Mouse (Mus musculus) spleen, adult 2 months (tissue): ENCODE measurements at regions not wholly inside any gene's neighbourhood (a gene's known extent, or its start where the extent isn't known, plus 50 kb on each side); places are given as distances from the start of the nearest gene placed in this dataset.
A peak's percentile ranks its signal among the peaks of the same experiment; 100 is the strongest.

ENCODE experiments used
- DNase-seq, 2 experiments: peaks; one replicate each; pipeline versions ENCODE4 v3.0.0 to v3.0.0-alpha.2; 2012 to 2021; ENCODE audit warnings: low spot score in 2 of 2, low read depth in 1 of 2
- H3K27ac ChIP-seq: fragments of 200-500 bp; 2 replicates; pipeline ENCODE4 v1.5.1; 2012; ENCODE audit warnings: low read length, inconsistent platforms; ENCODE audit not compliant: insufficient read depth
- H3K27me3 ChIP-seq: fragments of 200-500 bp; 2 replicates; pipeline ENCODE4 v1.6.1; 2012; ENCODE audit warnings: mild to moderate bottlenecking, moderate library complexity, low read length, inconsistent platforms; ENCODE audit not compliant: control insufficient read depth, insufficient read depth
- H3K36me3 ChIP-seq: fragments of 200-500 bp; 2 replicates; pipeline ENCODE4 v1.6.1; 2012; ENCODE audit warnings: mild to moderate bottlenecking, low read length, inconsistent platforms; ENCODE audit not compliant: control insufficient read depth, insufficient read depth
- H3K4me1 ChIP-seq: fragments of 200-500 bp; 2 replicates; pipeline ENCODE4 v1.6.1; 2011; ENCODE audit warnings: inconsistent platforms; ENCODE audit not compliant: control insufficient read depth, insufficient read depth, insufficient read length
- H3K4me3 ChIP-seq: fragments of 200-500 bp; 2 replicates; pipeline ENCODE4 v1.5.1; 2011; ENCODE audit warnings: mild to moderate bottlenecking, inconsistent platforms; ENCODE audit not compliant: insufficient read depth, insufficient read length; ENCODE audit errors: extremely low read depth
- CTCF ChIP-seq: fragments of 200-500 bp; IDR thresholded peaks from 2 replicates; pipeline ENCODE4 v1.5.1; 2011; ENCODE audit warnings: mild to moderate bottlenecking, inconsistent platforms; ENCODE audit not compliant: insufficient read depth, insufficient read length, insufficient replicate concordance; ENCODE audit errors: extremely low read depth
- POLR2A ChIP-seq: fragments of 200-500 bp; IDR thresholded peaks from 2 replicates; pipeline ENCODE4 v1.6.1; 2011; ENCODE audit warnings: low read depth, low read length, inconsistent platforms
- WGBS: fragments of 180-500 bp; shearing (Covaris S2); methylation state at CpG from one replicate; pipeline ENCODE4 v1.1.7; 2018; 5-methylcytosine and 5-hydroxymethylcytosine counted together

DNA sequence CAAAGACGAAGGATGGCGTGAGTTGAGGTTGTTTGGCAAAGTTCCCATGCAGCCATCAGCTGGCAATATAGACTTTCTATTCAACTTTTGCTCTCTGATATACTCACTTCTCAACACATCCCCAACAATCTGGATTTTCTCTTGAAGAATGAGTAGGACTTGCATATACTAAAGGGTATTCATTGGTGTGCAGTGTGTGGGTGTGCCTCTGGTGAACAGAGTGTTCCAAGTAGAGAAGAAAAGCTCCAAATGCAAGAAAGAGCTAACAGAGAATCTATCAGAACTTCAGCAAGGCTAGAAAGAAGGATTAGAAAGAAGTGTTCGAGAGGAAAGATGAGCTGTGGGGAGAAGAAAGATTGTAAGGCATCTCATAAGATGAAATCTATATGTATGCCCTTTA lies 302.4 kb downstream of the Gpd2 start:
- H3K4me3 ChIP-seq = no peak overlapping the region
- WGBS = 88% methylated on average over 3 of the region's 3 CpGs
- TF ChIP-seq POLR2A (no peak), CTCF (no peak)
- no peaks in the 10 kb centered on the region for H3K36me3 ChIP-seq
- no peak for DNase-seq
- no peak overlapping the region for H3K27ac ChIP-seq
- no peaks in the 10 kb centered on the region for H3K27me3 ChIP-seq
- no peaks in the 10 kb centered on the region for H3K4me1 ChIP-seq

DNA sequence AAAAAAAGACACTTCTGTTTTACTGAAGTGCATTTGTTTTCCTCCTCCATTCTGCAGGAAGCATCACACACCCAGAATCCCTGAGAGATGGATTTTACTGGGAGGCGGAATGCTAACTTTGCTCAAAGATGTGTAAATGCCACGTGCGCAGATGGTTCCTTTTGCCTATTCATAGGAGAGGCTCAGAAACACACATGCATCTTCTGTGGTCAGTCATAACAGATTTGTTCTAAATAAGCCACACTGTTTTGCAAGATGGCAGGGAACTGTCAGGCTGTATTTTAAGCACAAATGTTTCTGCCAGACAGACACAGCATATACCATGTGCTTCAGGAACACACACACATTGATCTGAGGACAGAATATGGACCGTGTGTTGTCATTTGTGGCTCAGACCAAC lies 327.8 kb downstream of the Gpd2 start:
- H3K4me3 ChIP-seq = no peak overlapping the region
- H3K36me3 ChIP-seq = no peaks in the 10 kb centered on the region
- H3K27me3 ChIP-seq = no peaks in the 10 kb centered on the region
- no peak for DNase-seq
- no peaks in the 10 kb centered on the region for H3K4me1 ChIP-seq
- TF ChIP-seq CTCF = no peak
- no peak for TF ChIP-seq POLR2A
- WGBS = 78% methylated on average over 4 of the region's 4 CpGs
- no peak overlapping the region for H3K27ac ChIP-seq

- no peak for TF ChIP-seq POLR2A
- H3K27ac ChIP-seq = no peak overlapping the region
- no peaks in the 10 kb centered on the region for H3K36me3 ChIP-seq
- H3K27me3 ChIP-seq = no peaks in the 10 kb centered on the region
- H3K4me1 ChIP-seq = no peaks in the 10 kb centered on the region
- no peak for DNase-seq
- H3K4me3 ChIP-seq = no peak overlapping the region
- WGBS = 70% methylated on average over 4 of the region's 4 CpGs
Observed at GRCm38 (mm10) chr2:57566103-57566502, 328.7 kb downstream of the Gpd2 start.

GRCm38 (mm10) chr2:57567183-57567582 lies 329.7 kb downstream of the Gpd2 start:
- no peak for TF ChIP-seq POLR2A
- no peak for TF ChIP-seq CTCF
- WGBS = 94% methylated on average over 1 of the region's 1 CpGs

DNA sequence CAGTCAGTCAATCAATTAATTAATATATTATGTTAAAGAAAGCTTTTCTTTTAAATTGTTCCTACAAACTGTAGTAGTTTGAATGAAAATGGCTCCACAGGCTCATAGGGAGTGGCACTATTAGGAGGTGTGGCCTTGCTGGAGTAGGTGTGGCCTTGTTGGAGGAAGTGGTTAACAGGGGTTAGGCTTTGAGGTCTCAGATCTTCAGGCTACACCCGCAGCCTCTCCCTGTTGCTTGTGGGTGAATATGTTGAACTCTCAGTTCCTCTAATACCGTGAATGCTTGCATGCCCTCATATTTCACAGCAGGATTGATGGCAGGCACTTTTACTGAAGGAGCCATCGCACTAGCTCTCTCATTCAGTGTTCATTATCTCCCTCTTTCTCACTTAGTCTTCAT lies 349.6 kb downstream of the Gpd2 start:
- no peaks in the 10 kb centered on the region for H3K4me1 ChIP-seq
- no peaks in the 10 kb centered on the region for H3K36me3 ChIP-seq
- no peak overlapping the region for H3K27ac ChIP-seq
- DNase-seq = peak in 1 of 2 experiments; percentile 7
- no peak overlapping the region for H3K4me3 ChIP-seq
- WGBS = 15% methylated on average over 3 of the region's 3 CpGs
- TF ChIP-seq POLR2A (no peak), CTCF (no peak)
- H3K27me3 ChIP-seq = no peaks in the 10 kb centered on the region

More at GRCm38 (mm10) chr2:57567183-57567582, 329.7 kb downstream of the Gpd2 start:
- DNase-seq = no peak
- H3K27ac ChIP-seq = no peak overlapping the region
- H3K4me1 ChIP-seq = no peaks in the 10 kb centered on the region
- no peaks in the 10 kb centered on the region for H3K27me3 ChIP-seq
- no peaks in the 10 kb centered on the region for H3K36me3 ChIP-seq
- no peak overlapping the region for H3K4me3 ChIP-seq

- TF ChIP-seq CTCF = no peak
- no peak for TF ChIP-seq POLR2A
- no peak for DNase-seq
- WGBS = 91% methylated on average over 2 of the region's 2 CpGs
- Histone ChIP-seq H3K4me3 (no peak overlapping the region), H3K27me3 (no peaks in the 10 kb centered on the region), H3K27ac (no peak overlapping the region), H3K4me1 (no peaks in the 10 kb centered on the region), H3K36me3 (no peaks in the 10 kb centered on the region)
Observed at GRCm38 (mm10) chr2:57593558-57593957, 356.1 kb downstream of the Gpd2 start.

DNA sequence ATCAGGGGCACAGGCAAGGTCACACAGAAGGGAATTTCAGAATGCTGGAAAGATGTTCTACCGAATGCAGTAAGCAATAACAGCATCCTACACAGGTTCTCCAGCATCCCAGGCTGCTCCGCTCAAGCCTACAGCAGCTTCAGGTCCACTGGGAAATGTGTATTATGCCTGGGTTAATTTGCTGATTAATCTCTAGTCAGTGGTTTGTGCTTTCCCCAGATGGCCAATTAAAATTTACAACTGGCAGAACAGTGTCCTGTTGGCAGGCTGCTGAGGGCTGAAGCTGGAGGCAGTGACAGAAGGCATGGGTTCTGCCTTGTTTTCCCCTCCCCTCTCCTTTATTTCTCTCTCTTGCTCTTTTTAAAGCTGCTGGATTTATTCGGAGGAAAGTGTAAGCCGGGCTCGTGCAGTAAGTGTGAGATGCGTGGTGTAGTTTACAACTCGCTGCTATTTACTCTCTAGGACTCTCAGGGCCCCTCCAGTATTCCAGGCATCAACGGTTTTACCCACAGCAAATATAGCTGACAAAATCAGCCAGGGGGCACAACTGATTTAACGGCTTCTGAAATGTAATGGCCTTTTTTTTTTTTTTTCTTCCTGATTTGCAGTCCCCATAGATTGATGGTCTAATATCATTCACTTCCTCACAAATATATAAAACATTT lies 360.4 kb downstream of the Gpd2 start:
- DNase-seq = no peak
- Histone ChIP-seq H3K4me1 (no peaks in the 10 kb centered on the region), H3K27ac (no peak overlapping the region), H3K4me3 (no peak overlapping the region), H3K27me3 (no peaks in the 10 kb centered on the region), H3K36me3 (no peaks in the 10 kb centered on the region)
- TF ChIP-seq POLR2A = no peak
- TF ChIP-seq CTCF = no peak
- 59% methylated on average over 9 of the region's 9 CpGs for WGBS
